Mouse (Mus musculus) layer of hippocampus, adult 2 months (tissue): ENCODE results near the gene Leprot. TPM values are rescaled to one million over a fixed set of nuclear protein-coding genes. Genes with fewer than 3 reads are reported as not detected.

Source experiments
- DNase-seq, 2 experiments: peaks; one replicate each; pipeline ENCODE4 v3.0.0; 2022; ENCODE audit warnings: low spot score in 2 of 2
- H3K27ac ChIP-seq: fragments of 200-600 bp; 2 replicates; pipeline ENCODE4 v1.8.1; 2022
- H3K4me3 ChIP-seq: fragments of 200-600 bp; 2 replicates; pipeline ENCODE4 v1.8.1; 2022; ENCODE audit warnings: mild to moderate bottlenecking
- CTCF ChIP-seq: fragments of 200-600 bp; conservative IDR thresholded peaks from 2 replicates; pipeline ENCODE4 v1.8.1; 2022; ENCODE audit warnings: antibody characterized with exemption, mild to moderate bottlenecking, moderate library complexity
- total RNA-seq, 2 experiments: library from RNA; stranded (reverse); gene quantifications; 2 replicates each; pipeline ENCODE4 v1.2.3; 2021

Leprot gene
- total RNA-seq, 2 experiments from 2014 or later, result 27.4 to 27.9 TPM

DNA sequence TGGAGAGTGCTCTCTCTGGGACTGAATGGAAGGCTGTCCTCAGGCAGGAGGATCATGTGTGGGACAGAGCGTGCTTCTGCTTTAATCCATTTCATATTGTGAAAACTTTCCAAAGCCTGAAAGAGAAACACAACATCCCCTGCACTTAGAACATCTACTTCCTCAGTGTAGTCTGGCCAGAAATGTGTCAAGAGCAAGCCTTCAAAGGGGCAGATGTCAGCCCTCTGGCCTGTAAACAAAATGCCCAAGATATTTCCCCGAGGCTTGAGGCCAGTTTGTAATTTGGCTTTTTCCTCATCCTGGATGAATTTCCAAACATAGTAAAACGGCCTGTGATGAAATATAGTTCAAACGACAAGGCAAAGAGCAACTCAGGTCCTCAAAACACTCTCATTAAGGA is 28.2 kb downstream of the Leprot start:
- no peak for DNase-seq
- Histone ChIP-seq H3K4me3 (no peak overlapping the region), H3K27ac (no peak overlapping the region)
- no peak for TF ChIP-seq CTCF

GRCm38 (mm10) chr4:101682620-101683019 is 35.1 kb downstream of the Leprot start:
- Histone ChIP-seq H3K27ac (no peak overlapping the region), H3K4me3 (no peak overlapping the region)
- TF ChIP-seq CTCF, result no peak
- no peak for DNase-seq

DNA sequence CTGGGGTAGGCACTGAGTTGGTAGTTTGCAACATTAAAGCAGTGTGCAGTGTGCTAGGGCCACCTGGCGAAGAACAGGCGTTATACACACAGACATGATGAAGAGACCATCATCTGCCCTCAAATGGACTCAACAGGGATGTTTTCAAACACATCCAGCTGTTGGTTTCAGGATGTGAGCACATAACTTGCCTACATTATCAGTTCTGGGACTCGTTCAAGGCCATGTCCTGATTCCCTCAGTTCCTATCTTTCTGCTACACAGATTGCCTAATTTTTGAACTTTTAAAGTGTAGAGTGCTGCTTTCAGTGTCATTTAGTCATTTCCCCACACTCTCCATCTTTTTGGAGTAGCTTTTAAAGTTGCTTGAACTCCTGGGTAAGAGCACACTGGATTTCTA is 35.6 kb downstream of the Leprot start:
- no peak for DNase-seq
- TF ChIP-seq CTCF, result no peak
- H3K4me3 ChIP-seq, result no peak overlapping the region
- no peak overlapping the region for H3K27ac ChIP-seq

DNA sequence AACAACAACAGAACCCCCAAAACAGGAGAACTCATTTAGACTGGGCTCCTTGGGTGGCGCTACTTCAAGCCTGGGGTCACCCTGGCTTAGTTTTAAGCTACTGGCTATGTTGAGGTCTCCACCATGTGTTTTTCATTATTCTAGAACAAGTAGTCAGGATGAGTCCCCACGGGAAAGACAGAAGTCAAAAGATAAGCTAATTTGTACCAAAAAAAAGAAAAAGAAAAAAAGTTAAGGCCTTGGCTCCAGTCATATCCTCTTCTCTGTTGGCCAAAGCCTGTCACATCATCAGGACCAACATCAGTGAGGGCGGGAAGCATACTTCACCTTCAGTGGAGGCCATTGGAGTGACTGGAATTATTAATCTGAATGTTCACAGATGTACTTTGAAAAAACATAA is 37.3 kb downstream of the Leprot start:
- no peak for TF ChIP-seq CTCF
- H3K4me3 ChIP-seq, result no peak overlapping the region
- H3K27ac ChIP-seq, result no peak overlapping the region
- DNase-seq, result no peak

GRCm38 (mm10) chr4:101686227-101686810 is 38.8 kb downstream of the Leprot start:
- no peak for DNase-seq
- Histone ChIP-seq H3K27ac (no peak overlapping the region), H3K4me3 (no peak overlapping the region)
- TF ChIP-seq CTCF, result no peak

DNA sequence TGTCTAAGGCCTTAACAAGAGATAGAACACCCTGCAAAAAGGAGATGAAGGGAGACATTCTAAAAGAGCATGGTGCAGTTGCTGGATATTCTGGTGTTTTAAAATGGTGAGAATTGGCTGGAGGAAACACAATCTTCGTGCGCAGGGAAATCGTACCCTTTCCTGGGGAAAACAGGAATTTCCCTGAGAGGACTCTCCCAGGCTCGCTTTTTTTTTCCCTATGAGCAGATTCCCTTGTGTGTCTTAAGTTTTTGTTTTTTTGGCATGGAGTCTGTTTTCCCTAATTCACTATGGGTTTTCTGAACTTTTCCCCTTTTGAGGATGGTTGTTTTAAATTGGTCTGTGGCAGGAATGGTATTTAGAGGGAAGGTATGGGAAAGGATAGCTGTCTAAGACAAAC is 41.7 kb downstream of the Leprot start:
- TF ChIP-seq CTCF, result no peak
- H3K27ac ChIP-seq, result peak overlapping the region; percentile 51; the same call in 1 of the 2 replicates
- DNase-seq, result no peak

DNA sequence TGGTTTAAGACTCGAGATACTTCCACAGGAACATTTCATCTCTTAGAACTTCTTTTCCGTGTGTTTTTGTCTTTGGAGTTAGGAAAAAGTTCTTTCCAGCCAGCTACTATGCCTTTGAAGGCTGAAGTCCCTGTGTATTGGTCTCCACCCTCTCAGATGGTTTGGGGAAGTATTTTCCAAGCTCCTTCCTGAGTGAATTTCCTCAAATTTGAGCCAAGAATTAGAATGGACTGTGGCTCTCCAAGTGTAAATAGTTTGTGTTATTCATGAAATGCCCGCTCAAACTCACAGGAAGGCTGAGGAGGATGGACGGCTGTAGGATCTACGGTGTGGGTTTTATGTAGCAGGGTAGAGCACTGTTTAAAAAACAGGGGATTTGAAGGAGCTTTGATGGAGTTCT is 42.1 kb downstream of the Leprot start:
- peak overlapping the region; percentile 51; the same call in 1 of the 2 replicates for H3K27ac ChIP-seq
- no peak overlapping the region for H3K4me3 ChIP-seq
- no peak for TF ChIP-seq CTCF
- DNase-seq, result no peak

More for the DNA sequence above, 41.7 kb downstream of the Leprot start:
- H3K4me3 ChIP-seq, result no peak overlapping the region

DNA sequence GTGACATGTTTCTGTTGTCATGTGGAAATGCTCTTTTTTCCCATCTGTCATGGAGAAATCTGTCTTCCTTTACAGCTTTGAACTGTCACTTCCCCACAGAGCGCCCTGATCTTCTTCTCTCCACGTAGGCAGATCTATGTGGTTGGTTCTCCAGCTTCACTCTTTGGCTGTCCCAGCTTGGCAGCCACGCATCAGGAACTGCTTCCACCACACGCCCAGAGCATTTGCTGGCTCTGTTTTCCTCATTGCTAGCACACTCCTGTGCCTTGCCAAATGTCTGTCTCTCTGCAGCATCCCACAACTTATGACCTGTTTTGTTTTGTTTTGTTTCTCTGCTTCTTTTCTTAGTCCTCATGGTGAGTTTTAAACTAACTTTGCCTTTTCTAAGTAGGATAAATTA is 45.4 kb downstream of the Leprot start:
- no peak overlapping the region for H3K27ac ChIP-seq
- no peak for TF ChIP-seq CTCF
- peak; percentile 37 to 55 for DNase-seq
- no peak overlapping the region for H3K4me3 ChIP-seq

DNA sequence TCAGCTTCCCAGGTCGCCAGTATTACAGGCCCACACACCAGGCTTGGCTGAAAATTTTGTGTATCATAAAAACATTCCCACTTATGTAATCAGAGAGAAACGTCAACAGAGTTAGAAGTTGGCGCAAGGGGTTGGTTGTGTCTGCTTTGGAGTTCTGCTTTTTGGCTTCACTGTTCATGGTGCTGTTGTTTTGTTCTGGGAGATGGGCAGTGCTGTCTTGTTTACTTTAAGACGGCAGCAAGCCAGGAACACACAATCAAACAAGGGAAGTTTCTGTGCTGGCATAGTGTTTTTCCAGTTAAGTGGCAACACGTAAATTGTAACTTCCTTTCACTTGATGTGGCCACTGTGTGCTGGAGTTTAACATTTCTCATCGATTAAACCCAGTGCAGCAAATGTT is 47.0 kb downstream of the Leprot start:
- Histone ChIP-seq H3K4me3 (no peak overlapping the region), H3K27ac (no peak overlapping the region)
- TF ChIP-seq CTCF, result no peak
- no peak for DNase-seq

DNA sequence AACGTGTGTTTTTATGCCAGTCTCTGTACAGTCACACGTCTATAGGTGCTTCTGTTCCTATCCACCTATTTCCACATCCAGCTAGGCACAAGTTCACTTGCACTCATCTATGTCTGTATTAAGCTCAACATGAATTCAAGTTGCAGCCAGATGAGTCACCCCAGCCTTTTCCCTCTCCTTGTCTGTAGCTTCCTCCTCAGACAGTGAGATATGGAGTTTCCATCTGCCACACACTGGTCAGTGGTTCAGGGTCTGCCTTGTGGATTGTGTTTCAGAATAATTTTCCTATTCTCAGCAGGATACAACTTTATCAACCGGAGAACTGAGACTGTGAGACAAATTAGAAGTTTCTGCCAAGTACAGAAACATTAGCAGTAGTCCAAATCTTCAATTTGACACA is 49.7 kb downstream of the Leprot start:
- no peak for DNase-seq
- TF ChIP-seq CTCF, result no peak
- Histone ChIP-seq H3K4me3 (no peak overlapping the region), H3K27ac (no peak overlapping the region)

GRCm38 (mm10) chr4:101699423-101699822 is 51.9 kb downstream of the Leprot start:
- Histone ChIP-seq H3K4me3 (no peak overlapping the region), H3K27ac (no peak overlapping the region)
- no peak for TF ChIP-seq CTCF
- DNase-seq, result no peak

GRCm38 (mm10) chr4:101700892-101701640 is 53.5 kb downstream of the Leprot start:
- no peak for TF ChIP-seq CTCF
- no peak overlapping the region for H3K4me3 ChIP-seq
- no peak overlapping the region for H3K27ac ChIP-seq
- DNase-seq, result no peak

GRCm38 (mm10) chr4:101705325-101705724 is 57.8 kb downstream of the Leprot start:
- TF ChIP-seq CTCF, result no peak
- H3K27ac ChIP-seq, result no peak overlapping the region
- no peak for DNase-seq
- no peak overlapping the region for H3K4me3 ChIP-seq

GRCm38 (mm10) chr4:101707234-101707633 is 59.7 kb downstream of the Leprot start:
- Histone ChIP-seq H3K27ac (no peak overlapping the region), H3K4me3 (no peak overlapping the region)
- DNase-seq, result no peak
- TF ChIP-seq CTCF, result no peak
